Mouse (Mus musculus) erythroblast, embryonic 14.5 days (primary cell): ENCODE results near the gene Dcp1b. TPM values are rescaled to one million over a fixed set of nuclear protein-coding genes. Genes with fewer than 3 reads are reported as not detected.

Source experiments
- H3K27me3 ChIP-seq: 2 replicates; pipeline ENCODE4 v1.6.1; 2012; ENCODE audit warnings: inconsistent platforms; ENCODE audit not compliant: control insufficient read depth
- H3K36me3 ChIP-seq: 2 replicates; pipeline ENCODE4 v1.6.1; 2012; ENCODE audit warnings: mild to moderate bottlenecking, inconsistent platforms; ENCODE audit not compliant: control insufficient read depth
- H3K4me1 ChIP-seq: 2 replicates; pipeline ENCODE4 v1.6.1; 2012; ENCODE audit warnings: inconsistent platforms; ENCODE audit not compliant: control insufficient read depth
- H3K4me3 ChIP-seq: replicated peaks from 2 replicates; pipeline ENCODE3; 2012; ENCODE audit warnings: moderate library complexity, mild to moderate bottlenecking, inconsistent platforms
- H3K9me3 ChIP-seq: 2 replicates; pipeline ENCODE4 v1.6.1; 2012; ENCODE audit warnings: low read length, inconsistent platforms, mixed read lengths; ENCODE audit not compliant: control insufficient read depth
- GATA1 ChIP-seq: IDR thresholded peaks from 2 replicates; pipeline ENCODE4 v1.6.1; 2012; ENCODE audit warnings: low read length, inconsistent platforms, mixed read lengths
- TAL1 ChIP-seq: IDR thresholded peaks from 3 replicates; pipeline ENCODE4 v1.6.1; 2012; ENCODE audit warnings: low read length, inconsistent platforms, mixed read lengths
- polyA plus RNA-seq: library from polyadenylated mRNA; stranded (reverse); fragments of >175 nt; gene quantifications from 2 replicates; pipeline ENCODE4 v1.2.3, GENCODE M21; 2012

The Dcp1b gene
- polyA plus RNA-seq, 1 experiment: 1.5 TPM

DNA sequence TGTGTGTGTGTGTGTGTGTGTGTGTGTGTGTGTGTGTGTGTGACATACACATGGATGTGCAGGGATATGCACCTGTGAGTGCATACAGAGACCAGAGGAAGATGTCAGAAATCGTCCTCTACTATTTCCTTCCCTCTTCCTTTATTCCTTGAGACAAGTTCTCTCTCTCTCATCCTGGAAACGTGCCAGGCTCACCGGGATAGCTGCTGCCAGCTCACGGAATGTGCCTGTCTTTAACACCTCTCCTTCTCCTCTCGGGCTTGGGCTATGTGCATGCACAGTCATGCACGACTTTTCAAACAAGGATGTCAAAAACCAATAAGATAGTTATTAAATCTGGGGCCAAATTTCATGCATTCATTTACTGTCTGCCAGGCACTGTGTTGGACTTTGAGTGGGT, 12.6 kb downstream of the Dcp1b start:
- no peaks in the 10 kb centered on the region for H3K9me3 ChIP-seq
- no peak for TF ChIP-seq GATA1
- TF ChIP-seq TAL1: no peak
- peaks cover 41% of the 10 kb centered on the region for H3K36me3 ChIP-seq
- H3K4me3 ChIP-seq: no peak overlapping the region
- H3K27me3 ChIP-seq: no peaks in the 10 kb centered on the region
- H3K4me1 ChIP-seq: no peaks in the 10 kb centered on the region

DNA sequence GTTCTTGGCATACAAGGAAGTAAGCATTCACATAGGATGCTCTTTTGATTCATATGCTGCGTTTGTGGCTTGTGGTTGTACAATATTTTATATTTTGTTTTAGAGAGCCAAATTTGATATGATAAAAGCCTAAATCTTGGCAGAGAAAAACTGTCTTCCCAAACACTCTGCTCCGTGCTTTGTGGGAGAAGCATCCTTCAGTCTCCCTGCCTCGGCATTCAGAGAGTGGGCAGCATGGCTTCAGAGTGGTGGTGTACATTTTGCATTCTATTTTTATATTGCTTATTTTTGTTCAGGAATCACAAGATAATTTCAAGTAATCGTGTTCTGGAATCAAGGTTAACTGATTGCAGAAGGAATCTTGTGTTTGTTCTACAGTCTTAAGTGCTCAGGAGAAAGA, 16.4 kb downstream of the Dcp1b start:
- H3K36me3 ChIP-seq: peaks cover 41% of the 10 kb centered on the region

DNA sequence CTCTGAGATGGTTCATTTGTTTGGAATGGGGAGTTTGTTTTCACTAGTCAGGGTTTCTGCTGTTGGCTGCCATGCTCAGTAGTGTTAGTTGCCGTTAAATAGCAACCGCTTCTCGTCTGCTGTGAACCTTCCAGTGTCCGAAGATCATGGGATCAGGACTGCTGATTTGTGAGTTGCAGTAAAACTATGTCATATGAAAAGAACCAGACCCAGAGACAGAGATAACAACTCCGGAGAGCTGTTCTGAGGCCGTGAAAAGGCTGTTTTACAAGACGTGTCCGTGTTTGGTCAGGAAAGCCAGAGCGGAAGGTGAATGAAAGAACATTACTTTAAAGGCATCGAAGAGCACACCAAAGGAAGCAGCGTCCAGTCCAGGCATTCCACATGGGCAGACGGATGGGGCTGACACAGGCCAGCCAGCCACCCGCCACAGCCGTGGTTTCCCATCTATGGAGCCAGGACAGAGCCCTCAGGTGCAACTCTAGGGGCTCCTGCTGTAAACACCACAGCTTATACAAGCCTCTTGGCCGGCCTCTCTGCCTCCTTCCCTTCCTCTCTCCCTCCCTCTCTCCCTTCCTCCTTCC, 18.6 kb downstream of the Dcp1b start:
- Histone ChIP-seq H3K4me1 (no peaks in the 10 kb centered on the region), H3K27me3 (no peaks in the 10 kb centered on the region), H3K36me3 (peaks cover 36% of the 10 kb centered on the region), H3K4me3 (no peak overlapping the region), H3K9me3 (no peaks in the 10 kb centered on the region)
- TF ChIP-seq TAL1: no peak
- TF ChIP-seq GATA1: no peak

More for the DNA sequence above, 16.4 kb downstream of the Dcp1b start:
- no peaks in the 10 kb centered on the region for H3K27me3 ChIP-seq
- no peak overlapping the region for H3K4me3 ChIP-seq
- H3K9me3 ChIP-seq: no peaks in the 10 kb centered on the region
- no peak for TF ChIP-seq TAL1
- H3K4me1 ChIP-seq: no peaks in the 10 kb centered on the region

DNA sequence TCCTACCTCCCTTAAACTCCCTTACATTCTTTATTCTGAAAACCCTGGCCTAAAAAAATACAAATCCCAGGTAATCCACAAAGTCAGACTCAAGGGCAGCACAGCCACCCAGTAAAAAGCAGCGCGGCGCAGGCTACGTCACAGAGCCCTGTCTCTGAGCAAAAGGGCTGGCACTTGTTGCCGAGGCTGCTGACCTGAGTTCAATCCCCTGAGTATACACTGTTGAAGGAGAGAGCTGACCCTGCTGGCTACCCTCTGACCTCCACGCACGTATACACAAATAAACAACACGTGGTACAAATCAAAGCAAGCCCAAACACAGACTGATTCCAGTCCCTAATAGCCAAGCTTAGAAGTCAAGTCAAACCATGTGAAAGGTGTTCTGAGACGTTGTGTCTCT, 19.1 kb downstream of the Dcp1b start:
- H3K4me3 ChIP-seq: no peak overlapping the region
- H3K9me3 ChIP-seq: no peaks in the 10 kb centered on the region
- no peaks in the 10 kb centered on the region for H3K27me3 ChIP-seq
- peaks cover 36% of the 10 kb centered on the region for H3K36me3 ChIP-seq
- H3K4me1 ChIP-seq: no peaks in the 10 kb centered on the region
- no peak for TF ChIP-seq TAL1
- no peak for TF ChIP-seq GATA1

DNA sequence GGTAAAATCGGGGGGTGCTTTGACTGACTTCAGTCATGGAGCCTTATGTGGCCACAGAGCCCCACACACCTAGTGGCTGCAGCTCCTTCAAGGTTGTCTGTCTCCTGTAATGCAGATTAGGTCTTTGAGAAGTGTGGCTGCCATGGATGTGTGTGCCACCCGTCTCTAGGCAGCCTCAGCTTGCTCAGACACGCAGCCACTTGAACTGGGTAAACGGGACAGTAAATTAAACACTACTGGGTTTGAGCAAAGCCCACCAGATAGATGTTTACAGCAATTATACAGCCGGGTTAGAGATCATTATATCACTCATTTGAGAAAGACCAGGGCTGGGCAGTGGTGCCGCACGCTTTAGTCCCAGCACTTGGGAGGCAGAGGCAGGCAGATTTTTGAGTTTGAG, 19.5 kb downstream of the Dcp1b start:
- TF ChIP-seq GATA1 (no peak), TAL1 (no peak)
- no peaks in the 10 kb centered on the region for H3K27me3 ChIP-seq
- H3K9me3 ChIP-seq: no peaks in the 10 kb centered on the region
- H3K36me3 ChIP-seq: peaks cover 36% of the 10 kb centered on the region
- H3K4me1 ChIP-seq: no peaks in the 10 kb centered on the region
- H3K4me3 ChIP-seq: no peak overlapping the region

DNA sequence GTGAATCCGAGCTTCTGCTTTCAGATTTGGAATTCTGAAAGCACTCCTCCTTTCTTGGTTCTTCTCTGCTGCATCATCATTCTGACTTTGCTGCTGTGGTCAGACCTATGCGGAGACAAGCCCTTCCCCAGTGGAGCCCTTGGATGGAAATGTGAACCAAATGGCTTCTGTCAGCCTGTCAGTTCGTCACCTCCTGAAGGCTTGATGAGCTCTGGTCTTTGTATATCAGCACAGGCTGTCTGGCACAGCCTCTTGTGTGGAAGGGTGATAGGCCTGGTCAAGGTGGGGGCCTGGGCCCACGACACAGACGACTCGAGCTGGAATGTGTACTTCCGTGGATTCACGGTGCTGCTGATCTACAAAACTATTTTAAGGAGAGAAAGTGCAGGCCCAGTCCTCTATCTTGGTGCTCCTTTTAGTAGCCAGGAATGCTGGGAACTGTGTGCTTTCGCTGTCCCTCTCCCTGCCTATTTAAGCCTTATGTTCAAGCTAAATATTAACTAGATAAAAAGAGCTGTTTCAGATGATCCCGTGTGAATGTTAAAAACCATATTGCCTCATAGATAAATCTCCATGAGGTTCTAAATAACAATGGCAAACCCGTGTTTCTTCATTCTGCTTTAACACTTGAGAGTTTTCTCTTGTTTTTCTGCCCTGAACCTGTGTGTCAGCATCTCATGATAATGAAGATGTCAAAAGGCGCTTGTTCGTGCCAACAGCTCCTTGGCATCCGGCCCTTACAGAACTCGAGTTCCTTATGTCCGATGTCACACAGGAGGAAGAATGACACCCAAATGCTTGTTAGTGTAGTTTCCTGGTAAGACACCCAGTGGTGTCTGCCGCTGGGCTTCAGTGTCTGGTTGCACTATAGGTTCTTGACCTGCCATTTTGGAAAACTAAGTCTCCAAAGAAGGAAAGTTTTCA, 21.6 kb downstream of the Dcp1b start, which contains the start of gene Cacna1c:
Gene Cacna1c, minus strand, starts transcription at position 37 of the 924 bp plus-strand sequence.
- no peaks in the 10 kb centered on the region for H3K9me3 ChIP-seq
- H3K4me1 ChIP-seq: no peaks in the 10 kb centered on the region
- no peaks in the 10 kb centered on the region for H3K27me3 ChIP-seq
- H3K36me3 ChIP-seq: peaks cover 31% of the 10 kb centered on the region
- no peak for TF ChIP-seq GATA1
- TF ChIP-seq TAL1: no peak
- H3K4me3 ChIP-seq: no peak within 1 kb of the TSS

DNA sequence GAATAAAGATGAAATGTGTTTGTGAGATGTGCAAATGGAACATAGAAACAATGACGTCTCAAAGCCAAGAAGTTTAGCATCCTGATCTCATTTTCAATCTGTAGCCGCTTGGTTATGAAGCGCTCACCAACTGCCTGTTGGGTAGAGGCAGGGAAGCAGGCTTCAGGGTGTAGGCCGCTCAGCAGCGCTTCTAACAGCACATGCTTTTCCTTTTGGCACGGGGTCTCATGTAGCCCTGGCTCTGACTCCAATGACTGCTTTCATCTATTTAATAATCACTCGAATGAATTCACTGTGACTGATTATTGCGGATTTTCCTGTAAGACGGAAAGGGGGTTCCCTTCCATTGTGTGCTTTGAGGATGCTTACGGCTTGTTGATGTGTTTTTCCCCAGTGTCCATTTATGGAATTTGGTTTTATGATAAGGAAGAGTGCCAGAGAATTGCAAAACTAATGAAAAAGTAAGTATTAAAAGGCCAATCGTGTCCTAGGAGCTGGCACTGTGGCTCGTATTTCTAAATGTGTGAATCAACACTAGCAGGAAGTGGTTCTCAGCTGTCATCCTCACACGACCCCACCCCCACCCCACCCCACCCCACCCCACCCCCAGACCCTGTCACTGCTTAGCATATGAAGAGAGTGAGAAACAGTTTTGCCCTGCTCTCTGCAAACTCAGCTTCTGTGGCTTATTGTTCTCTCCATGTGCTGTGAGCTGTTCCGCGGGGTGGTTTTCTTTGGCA, 23.7 kb downstream of the Dcp1b start:
- H3K27me3 ChIP-seq: no peaks in the 10 kb centered on the region
- peaks cover 25% of the 10 kb centered on the region for H3K36me3 ChIP-seq
- no peaks in the 10 kb centered on the region for H3K9me3 ChIP-seq
- no peak for TF ChIP-seq TAL1
- TF ChIP-seq GATA1: no peak
- H3K4me3 ChIP-seq: no peak overlapping the region
- no peaks in the 10 kb centered on the region for H3K4me1 ChIP-seq

DNA sequence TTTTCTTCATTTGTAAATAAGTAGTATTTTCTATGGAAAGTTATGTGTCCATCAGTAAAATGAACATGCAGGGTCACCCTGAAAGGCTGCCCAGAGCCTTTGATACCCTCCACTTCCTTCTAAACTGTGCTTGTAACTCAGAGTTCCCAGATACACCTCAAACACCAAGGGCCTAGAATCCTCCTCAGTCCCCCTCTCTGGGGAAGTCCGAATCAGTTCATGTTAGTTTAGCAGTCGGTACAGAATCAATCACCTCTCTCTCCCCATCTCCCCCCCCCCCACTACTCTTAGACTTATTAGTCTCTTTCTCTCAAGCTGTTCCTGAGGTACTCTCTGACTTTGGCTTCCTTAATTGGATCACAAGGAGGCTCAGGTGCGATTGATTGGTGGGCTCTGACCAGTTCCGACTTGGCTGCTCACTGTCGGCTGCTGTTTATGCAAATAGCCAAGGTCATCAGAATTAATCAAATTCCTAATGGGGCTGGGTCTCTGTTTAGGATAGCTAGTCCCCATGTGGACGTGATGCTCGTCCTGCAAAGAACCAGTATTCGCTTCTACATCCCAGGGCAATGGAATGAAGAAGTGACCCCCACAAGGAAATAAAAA, 24.3 kb downstream of the Dcp1b start:
- Histone ChIP-seq H3K27me3 (no peaks in the 10 kb centered on the region), H3K4me3 (no peak overlapping the region), H3K36me3 (peaks cover 25% of the 10 kb centered on the region), H3K9me3 (no peaks in the 10 kb centered on the region), H3K4me1 (no peaks in the 10 kb centered on the region)
- no peak for TF ChIP-seq TAL1
- no peak for TF ChIP-seq GATA1
